1 mouse cellular context compared by ENCODE assay signal in genomic region chr3:95463852-95464251, GRCm38 (mm10).
A peak's percentile ranks its signal among the peaks of the same experiment; 100 is the strongest.
TF ChIP-seq lines count a peak whose summit lies in the region.

No protein-coding gene starts in this region.

TF ChIP-seq in MEL, 35 proteins besides CTCF, POLR2A, EP300 and RAD21 (continued from another document):
- no peak for TF ChIP-seq ZKSCAN1 (IDR thresholded peaks at IDR 0.05; ENCODE audit: low read depth, low read length)
- no peak; the same call in 1 of the 2 replicates for TF ChIP-seq ZC3H11A (IDR thresholded peaks at IDR 0.05; ENCODE audit: low read depth, low read length)
- TF ChIP-seq MAFK (IDR thresholded peaks at IDR 0.05; ENCODE audit: borderline replicate concordance, low read depth, low read length) = 0 out of 2 replicates have a peak, but pooled peaks have one; percentile 8
- TF ChIP-seq MAX (IDR thresholded peaks at IDR 0.05; ENCODE audit: low read length) = no peak
- no peak for TF ChIP-seq TBP (IDR thresholded peaks at IDR 0.05; ENCODE audit: low read depth, low read length)
- TF ChIP-seq TCF12 (IDR thresholded peaks at IDR 0.05; ENCODE audit: low read depth, low read length) = peak; percentile 78
- no peak for TF ChIP-seq ZMIZ1 (IDR thresholded peaks at IDR 0.05; ENCODE audit: low read depth, low read length)
- no peak for TF ChIP-seq MXI1 (IDR thresholded peaks at IDR 0.05; ENCODE audit: low read depth, low read length)
- no peak for TF ChIP-seq GABPA (IDR thresholded peaks at IDR 0.05; ENCODE audit: low read depth, low read length)
- TF ChIP-seq HCFC1 (IDR thresholded peaks at IDR 0.05; ENCODE audit: low read depth, low read length) = 0 out of 2 replicates have a peak, but pooled peaks have one; percentile 10
- TF ChIP-seq KAT2A (conservative IDR thresholded peaks at IDR 0.05; ENCODE audit: low read depth, low read length) = no peak
- peak; percentile 78 for TF ChIP-seq ETS1 (IDR thresholded peaks at IDR 0.05; ENCODE audit: low read depth, low read length)
- peak; percentile 70; the same call in 1 of the 2 replicates for TF ChIP-seq GATA1 (IDR thresholded peaks at IDR 0.05; ENCODE audit: low read depth, low read length)
- TF ChIP-seq TAL1 (IDR thresholded peaks at IDR 0.05; ENCODE audit: low read length) = no peak
- peak; percentile 63; the same call in 1 of the 2 replicates for TF ChIP-seq BHLHE40 (IDR thresholded peaks at IDR 0.05; ENCODE audit: borderline replicate concordance, low read depth, low read length)
- TF ChIP-seq CHD2 (IDR thresholded peaks at IDR 0.05; ENCODE audit: low read length) = no peak
- no peak for TF ChIP-seq UBTF (IDR thresholded peaks at IDR 0.05; ENCODE audit: borderline replicate concordance, insufficient read depth, low read depth, low read length)
- TF ChIP-seq POLR2AphosphoS2 (IDR thresholded peaks at IDR 0.05; ENCODE audit: low read length) = no peak
- no peak for TF ChIP-seq USF2 (IDR thresholded peaks at IDR 0.05; ENCODE audit: borderline replicate concordance in 1 of 2, insufficient read depth in 1 of 2, low read depth in 1 of 2, low read length in 2 of 2)
- TF ChIP-seq SMC3 (IDR thresholded peaks at IDR 0.05; ENCODE audit: low read depth, low read length) = no peak
- no peak for TF ChIP-seq ELF1 (IDR thresholded peaks at IDR 0.05; ENCODE audit: low read depth, low read length)
- TF ChIP-seq MEF2A (IDR thresholded peaks at IDR 0.05; ENCODE audit: extremely low read depth, insufficient replicate concordance, low read depth, low read length, poor library complexity, severe bottlenecking) = peak; percentile 92; the same call in 1 of the 2 replicates
- no peak for TF ChIP-seq CHD1 (IDR thresholded peaks at IDR 0.05; ENCODE audit: low read depth, low read length)
